Mouse (Mus musculus): ENCODE results near the gene Pus10. TPM values are rescaled to one million over a fixed set of nuclear protein-coding genes. Genes with fewer than 3 reads are reported as not detected.

Gene Pus10
- total RNA-seq, 2 experiments from 2014 or later: 18.0 to 22.1 TPM

GRCm38 (mm10) chr11:23693286-23693685, 27.8 kb downstream of the Pus10 start:
- no peak for DNase-seq (ENCODE audit: low spot score in 2 of 2)

GRCm38 (mm10) chr11:23695847-23696246, 30.4 kb downstream of the Pus10 start:
- no peak for DNase-seq (ENCODE audit: low spot score in 2 of 2)

- DNase-seq (ENCODE audit: low spot score in 2 of 2): no peak
Measured at GRCm38 (mm10) chr11:23698526-23698925, 33.1 kb downstream of the Pus10 start.

GRCm38 (mm10) chr11:23699414-23700095, 34.1 kb downstream of the Pus10 start:
- no peak for DNase-seq (ENCODE audit: low spot score in 2 of 2)

- no peak for DNase-seq (ENCODE audit: low spot score in 2 of 2)
Measured at GRCm38 (mm10) chr11:23701831-23702230, 36.4 kb downstream of the Pus10 start.

GRCm38 (mm10) chr11:23704604-23705294, 39.3 kb downstream of the Pus10 start:
- DNase-seq (ENCODE audit: low spot score in 2 of 2): no peak

GRCm38 (mm10) chr11:23712299-23712698, 46.8 kb downstream of the Pus10 start:
- no peak for DNase-seq (ENCODE audit: low spot score in 2 of 2)

GRCm38 (mm10) chr11:23718856-23719255, 53.4 kb downstream of the Pus10 start:
- DNase-seq (ENCODE audit: low spot score in 2 of 2): no peak

- DNase-seq (ENCODE audit: low spot score in 2 of 2): no peak
Measured at GRCm38 (mm10) chr11:23719825-23720224, 54.4 kb downstream of the Pus10 start.

- no peak for DNase-seq (ENCODE audit: low spot score in 2 of 2)
Measured at GRCm38 (mm10) chr11:23722326-23722725, 56.9 kb downstream of the Pus10 start.

GRCm38 (mm10) chr11:23725850-23726249, 60.4 kb downstream of the Pus10 start:
- DNase-seq (ENCODE audit: low spot score in 2 of 2): no peak

- DNase-seq (ENCODE audit: low spot score in 2 of 2): no peak
Measured at GRCm38 (mm10) chr11:23726441-23726840, 61.0 kb downstream of the Pus10 start.

GRCm38 (mm10) chr11:23728186-23728585, 62.7 kb downstream of the Pus10 start:
- no peak for DNase-seq (ENCODE audit: low spot score in 2 of 2)

GRCm38 (mm10) chr11:23730120-23730519, 64.6 kb downstream of the Pus10 start:
- no peak for DNase-seq (ENCODE audit: low spot score in 2 of 2)

GRCm38 (mm10) chr11:23732840-23733239, 67.4 kb downstream of the Pus10 start:
- no peak for DNase-seq (ENCODE audit: low spot score in 2 of 2)

- no peak for DNase-seq (ENCODE audit: low spot score in 2 of 2)
Measured at GRCm38 (mm10) chr11:23734749-23735286, 69.3 kb downstream of the Pus10 start.

- DNase-seq (ENCODE audit: low spot score in 2 of 2): no peak
Measured at GRCm38 (mm10) chr11:23735820-23736470, 70.5 kb downstream of the Pus10 start.

- no peak for DNase-seq (ENCODE audit: low spot score in 2 of 2)
Measured at GRCm38 (mm10) chr11:23740895-23741294, 75.4 kb downstream of the Pus10 start.

- DNase-seq (ENCODE audit: low spot score in 2 of 2): no peak
Measured at GRCm38 (mm10) chr11:23741386-23741785, 75.9 kb downstream of the Pus10 start.

GRCm38 (mm10) chr11:23744352-23744751, 78.9 kb downstream of the Pus10 start:
- no peak for DNase-seq (ENCODE audit: low spot score in 2 of 2)

GRCm38 (mm10) chr11:23746102-23746501, 80.6 kb downstream of the Pus10 start:
- no peak for DNase-seq (ENCODE audit: low spot score in 2 of 2)

GRCm38 (mm10) chr11:23753136-23753710, 87.7 kb downstream of the Pus10 start:
- DNase-seq (ENCODE audit: low spot score in 2 of 2): no peak
